Mouse (Mus musculus): ENCODE measurements around the gene Hoxa13.

The Hoxa13 gene

DNA sequence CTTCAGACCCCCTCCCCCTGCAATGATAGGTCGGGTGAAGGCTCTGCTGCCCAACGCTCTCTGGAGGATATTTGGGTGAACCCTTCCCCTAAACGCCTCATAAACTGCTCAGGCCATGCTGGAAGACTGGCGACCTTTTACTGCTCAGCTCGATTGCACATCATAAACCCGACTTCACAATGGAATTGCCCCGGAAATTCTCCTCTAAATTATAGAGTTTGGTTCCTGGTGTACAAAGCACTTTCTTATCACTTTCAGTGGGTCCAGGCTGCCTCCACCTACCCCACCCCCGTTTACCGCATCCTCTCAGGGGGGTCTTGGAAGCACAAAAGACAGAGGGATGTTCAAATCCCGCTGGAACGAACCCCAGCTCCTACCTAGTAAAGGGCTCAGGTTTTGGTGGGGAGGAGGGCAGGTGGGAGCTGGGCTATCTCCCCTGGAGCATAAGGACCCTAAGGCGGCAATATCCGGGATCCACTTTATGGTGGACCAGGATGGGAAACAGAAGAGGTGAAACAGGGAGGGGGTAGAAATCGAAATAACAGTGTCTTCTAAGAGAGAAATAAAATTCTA lies 42.0 kb downstream of the Hoxa13 start:
- in situ Hi-C loops (cut with MboI; ENCODE audit: unreplicated experiment in 2 of 2), result loop anchor here in 1 of 2 experiments (25.0 kb wide), 2 partner anchors 1306 to 1431 kb away; no protein-coding TSS in a partner anchor

DNA sequence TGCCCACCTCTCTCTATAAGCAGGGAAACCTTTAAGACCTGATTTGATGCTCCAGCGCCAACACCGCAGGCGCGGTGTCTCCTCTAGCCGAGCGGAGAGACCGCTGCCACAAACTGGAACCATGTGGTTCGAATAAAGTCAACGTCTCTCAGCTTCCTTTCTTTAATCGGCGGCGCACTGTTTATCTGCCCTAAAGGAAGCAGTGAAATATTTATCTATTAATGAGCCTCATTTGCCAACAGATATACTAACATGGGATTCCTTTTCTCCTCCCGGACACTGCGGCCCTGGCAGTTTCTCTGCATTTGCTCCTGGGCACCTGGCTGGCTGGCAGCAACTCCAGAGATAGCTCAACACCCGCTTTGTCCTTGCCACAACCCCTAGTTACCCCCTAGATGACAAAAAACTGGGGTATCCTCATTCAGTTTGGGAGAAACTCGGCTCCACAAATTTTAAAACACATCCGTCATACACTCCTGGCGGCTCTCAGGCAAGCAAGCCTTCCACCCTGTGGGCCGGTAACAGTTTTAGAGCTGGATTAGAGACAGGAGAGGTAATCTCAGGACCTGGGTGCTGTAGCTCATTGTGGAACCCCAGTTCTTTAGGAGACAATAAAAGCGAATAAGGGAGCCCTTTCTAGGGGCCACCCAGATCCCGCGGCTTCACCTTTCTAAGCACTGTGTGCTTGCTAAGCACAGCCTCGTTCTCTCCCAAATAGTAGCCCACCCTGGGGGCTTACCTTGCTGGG lies 42.6 kb downstream of the Hoxa13 start:
- in situ Hi-C loops (cut with MboI; ENCODE audit: unreplicated experiment in 2 of 2), result loop anchor here in 1 of 2 experiments (25.0 kb wide), 2 partner anchors 1306 to 1431 kb away; no protein-coding TSS in a partner anchor

DNA sequence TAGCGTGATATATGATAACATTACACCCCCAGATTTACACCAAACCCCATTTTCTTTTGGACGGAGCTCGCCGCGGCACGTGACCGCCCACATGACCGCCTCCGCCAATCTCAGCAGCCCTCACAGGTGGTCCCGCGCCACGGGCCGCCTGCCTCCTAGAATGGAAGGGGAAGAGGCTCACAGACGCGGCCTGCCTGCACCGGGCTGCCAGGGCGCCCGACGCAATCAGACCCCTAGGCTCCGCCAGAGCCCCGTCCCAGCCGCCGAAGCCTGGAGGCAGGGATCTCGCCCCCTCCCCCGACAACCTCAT lies 43.3 kb downstream of the Hoxa13 start:
- in situ Hi-C loops (cut with MboI; ENCODE audit: unreplicated experiment in 2 of 2), result loop anchor here in 1 of 2 experiments (25.0 kb wide), 2 partner anchors 1305 to 1430 kb away; no protein-coding TSS in a partner anchor

DNA sequence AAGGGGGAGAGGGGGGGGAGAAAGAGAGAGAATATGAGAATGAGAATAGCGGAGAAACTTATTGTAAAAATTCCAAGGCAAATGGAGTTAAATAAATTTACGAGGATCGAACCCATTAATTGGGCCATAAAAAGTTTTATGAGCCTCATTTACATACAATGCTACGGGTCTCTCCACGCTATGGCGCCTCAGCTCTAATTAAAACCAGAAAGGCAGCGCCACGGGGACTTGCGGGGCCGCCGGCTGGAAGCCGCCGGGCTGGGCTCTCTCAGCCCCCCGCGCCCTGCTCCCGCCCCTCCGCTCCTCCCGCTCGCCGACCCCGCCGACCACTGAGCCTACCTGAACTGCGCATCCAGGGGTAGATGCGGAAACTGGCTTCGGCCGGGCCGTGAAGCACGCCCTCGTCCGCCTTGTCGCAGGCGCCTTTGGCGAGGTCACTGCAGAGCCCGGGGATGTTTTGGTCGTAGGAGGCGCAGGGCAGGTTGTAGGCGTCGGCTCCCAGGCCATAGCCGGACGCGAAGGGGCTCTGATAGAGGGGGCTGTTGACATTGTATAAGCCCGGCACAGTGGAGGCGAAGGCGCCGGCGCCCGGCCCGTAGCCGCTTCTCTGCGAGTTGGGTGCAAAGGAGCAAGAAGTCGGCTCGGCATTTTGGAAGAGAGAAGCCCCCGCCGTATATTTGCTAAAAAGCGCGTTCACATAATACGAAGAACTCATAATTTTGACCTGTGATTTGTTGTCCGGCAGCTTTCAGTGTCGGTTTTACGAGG lies 43.8 kb downstream of the Hoxa13 start:
- in situ Hi-C loops (cut with MboI; ENCODE audit: unreplicated experiment in 2 of 2), result loop anchor here in 1 of 2 experiments (25.0 kb wide), 2 partner anchors 1305 to 1430 kb away; no protein-coding TSS in a partner anchor

DNA sequence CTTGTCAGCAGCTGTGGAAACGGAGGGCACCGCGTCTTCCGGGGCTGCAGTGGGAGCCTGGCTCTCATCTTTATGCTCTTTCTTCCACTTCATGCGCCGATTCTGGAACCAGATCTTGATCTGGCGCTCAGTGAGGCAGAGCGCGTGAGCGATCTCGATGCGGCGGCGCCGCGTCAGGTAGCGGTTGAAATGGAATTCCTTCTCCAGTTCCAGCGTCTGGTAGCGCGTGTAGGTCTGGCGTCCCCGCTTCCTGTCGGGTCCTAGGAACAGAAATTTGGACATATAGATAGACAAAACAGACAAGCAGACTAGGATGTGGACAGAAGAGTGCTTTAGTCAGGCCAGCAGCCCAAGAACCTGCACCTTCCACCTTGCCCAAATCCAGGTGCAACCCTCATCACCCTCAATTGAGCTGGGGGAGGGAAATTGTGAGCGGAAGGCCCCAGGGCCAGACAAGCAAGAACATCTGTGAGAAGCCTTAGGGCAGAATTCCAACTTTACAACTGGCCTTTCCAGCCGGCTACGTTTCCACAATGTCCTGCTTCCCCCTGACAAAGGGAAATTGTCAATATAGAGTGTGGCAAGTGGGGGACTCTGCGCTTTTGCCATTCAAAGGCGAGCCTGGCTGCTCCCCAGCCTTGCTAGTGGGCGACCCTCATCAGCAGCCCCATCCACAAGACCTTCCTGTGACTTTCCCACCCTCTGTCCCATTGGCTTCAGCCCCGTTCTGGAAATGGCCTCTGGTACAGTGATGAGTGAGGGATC lies 44.7 kb downstream of the Hoxa13 start:
- in situ Hi-C loops (cut with MboI; ENCODE audit: unreplicated experiment in 2 of 2), result loop anchor here in 1 of 2 experiments (25.0 kb wide), 2 partner anchors 1304 to 1429 kb away; no protein-coding TSS in a partner anchor

DNA sequence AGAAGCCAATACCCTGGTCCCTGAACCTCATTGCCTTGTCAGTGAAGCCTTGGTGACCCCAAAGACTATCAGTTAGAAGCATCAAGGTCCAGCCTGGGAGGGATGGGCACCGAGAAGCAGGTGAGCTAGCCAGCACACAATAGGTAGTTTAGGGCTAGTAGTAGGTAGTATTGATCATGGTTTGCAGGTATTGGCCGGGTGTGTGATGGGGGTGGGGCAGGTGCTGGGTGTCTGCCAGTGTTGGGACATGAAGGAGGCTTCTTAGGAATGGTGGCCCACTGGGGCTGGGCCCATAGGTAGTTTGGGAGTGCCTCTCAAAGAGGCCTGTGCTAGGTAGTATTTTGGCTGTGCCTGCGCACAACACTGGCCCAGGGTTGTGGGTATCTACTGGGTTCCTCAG lies 45.6 kb downstream of the Hoxa13 start:
- in situ Hi-C loops (cut with MboI; ENCODE audit: unreplicated experiment in 2 of 2), result loop anchor here in 1 of 2 experiments (25.0 kb wide), 2 partner anchors 1303 to 1428 kb away; no protein-coding TSS in a partner anchor

DNA sequence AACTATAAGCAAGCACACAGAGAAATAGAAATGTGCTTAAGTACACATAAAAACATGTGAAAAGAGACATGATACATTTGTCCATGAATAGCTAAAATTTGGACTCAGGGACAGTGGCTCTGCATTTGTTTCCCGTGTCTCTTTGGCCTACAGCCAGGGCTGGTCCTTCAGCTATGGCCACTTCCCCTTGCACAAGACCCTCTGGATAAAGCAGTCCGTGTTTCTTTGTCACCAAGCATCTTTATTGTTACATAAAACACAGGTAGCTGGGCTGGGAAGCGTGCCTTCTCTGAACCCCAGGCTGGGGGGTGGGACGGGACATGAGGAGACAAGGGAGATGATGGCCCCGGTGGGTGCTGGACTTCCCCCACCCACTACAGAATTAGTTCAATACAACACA lies 46.4 kb downstream of the Hoxa13 start:
- in situ Hi-C loops (cut with MboI; ENCODE audit: unreplicated experiment in 2 of 2), result loop anchor here in 1 of 2 experiments (25.0 kb wide), 2 partner anchors 1302 to 1427 kb away; no protein-coding TSS in a partner anchor

DNA sequence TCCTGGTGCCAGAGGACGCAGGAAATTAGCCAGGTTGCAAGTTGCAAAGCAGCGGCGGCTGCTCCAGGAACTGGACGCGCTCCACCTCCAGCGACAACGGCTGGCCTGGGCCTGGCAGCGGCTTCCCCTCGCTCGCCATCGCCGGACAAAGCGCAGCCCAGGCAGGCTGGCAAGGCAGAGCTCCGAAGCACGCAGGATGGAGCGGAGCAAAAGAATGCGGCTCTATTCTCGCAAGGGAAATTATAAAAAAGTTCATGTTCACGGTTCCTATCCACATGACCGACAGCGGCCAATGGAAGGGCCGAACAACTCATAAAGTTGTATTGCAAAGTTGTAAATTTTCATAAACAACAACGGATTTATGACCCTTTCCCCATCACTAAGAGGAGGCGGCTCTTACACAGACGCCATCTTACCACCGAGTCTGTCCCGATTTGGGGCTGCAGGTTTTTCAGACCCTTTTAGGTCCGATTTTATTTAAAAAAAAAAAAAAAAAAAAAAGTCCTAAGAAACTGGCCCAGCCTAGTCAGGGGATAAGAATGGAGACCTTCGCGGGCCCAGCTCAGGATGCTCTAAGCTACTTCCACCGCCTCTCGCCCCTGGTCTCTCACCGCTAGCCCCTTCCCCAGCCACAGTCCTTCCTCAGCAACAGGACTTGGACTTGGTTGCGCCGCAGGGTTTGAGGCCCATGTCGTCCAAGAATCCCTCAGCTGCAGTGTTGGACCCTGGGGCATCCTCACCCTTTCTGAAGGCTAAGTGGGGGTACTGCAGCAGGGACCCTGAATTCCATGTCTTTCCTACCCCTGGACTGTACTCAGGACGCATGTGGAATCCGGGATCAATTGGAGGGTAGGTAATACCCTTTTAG lies 47.3 kb downstream of the Hoxa13 start, which contains the start of the genes Hoxa3 and Gm28308:
Gene Hoxa3, minus strand, starts transcription at position 218 of the 868 bp plus-strand sequence.
Gene Gm28308, minus strand, starts transcription at position 221 of the 868 bp plus-strand sequence.
- in situ Hi-C loops (cut with MboI; ENCODE audit: unreplicated experiment in 2 of 2), result loop anchor here in 1 of 2 experiments (25.0 kb wide), 2 partner anchors 1301 to 1426 kb away; no protein-coding TSS in a partner anchor

DNA sequence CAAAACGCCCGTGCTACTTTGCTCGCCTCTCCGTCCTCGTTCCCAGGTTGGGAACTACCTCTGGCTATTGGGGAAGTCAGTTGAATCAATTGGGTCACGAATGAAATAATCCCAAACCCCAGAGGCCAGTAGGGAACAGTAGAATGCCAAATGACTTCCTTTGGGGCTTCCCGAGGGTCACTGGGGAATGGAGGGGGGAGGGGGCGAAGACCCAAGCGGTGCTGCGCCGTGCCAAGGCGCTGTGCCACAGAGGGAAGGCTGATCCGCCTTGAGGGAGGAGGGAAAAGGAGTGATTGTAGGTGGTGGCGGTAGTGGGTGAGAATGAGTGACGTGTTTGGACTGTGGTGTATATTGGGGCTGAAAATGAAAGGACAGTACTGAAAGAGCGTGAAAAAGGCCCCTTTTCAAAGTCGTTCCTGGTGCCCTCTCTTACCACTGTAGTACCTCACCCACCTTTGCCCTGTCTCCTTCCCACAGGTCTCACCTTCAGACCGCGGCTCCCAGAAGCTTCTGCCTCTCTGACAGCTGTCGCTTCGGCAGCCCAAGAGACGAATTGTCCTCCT lies 48.0 kb downstream of the Hoxa13 start:
- in situ Hi-C loops (cut with MboI; ENCODE audit: unreplicated experiment in 2 of 2), result loop anchor here in 1 of 2 experiments (25.0 kb wide), 2 partner anchors 1300 to 1425 kb away; no protein-coding TSS in a partner anchor

DNA sequence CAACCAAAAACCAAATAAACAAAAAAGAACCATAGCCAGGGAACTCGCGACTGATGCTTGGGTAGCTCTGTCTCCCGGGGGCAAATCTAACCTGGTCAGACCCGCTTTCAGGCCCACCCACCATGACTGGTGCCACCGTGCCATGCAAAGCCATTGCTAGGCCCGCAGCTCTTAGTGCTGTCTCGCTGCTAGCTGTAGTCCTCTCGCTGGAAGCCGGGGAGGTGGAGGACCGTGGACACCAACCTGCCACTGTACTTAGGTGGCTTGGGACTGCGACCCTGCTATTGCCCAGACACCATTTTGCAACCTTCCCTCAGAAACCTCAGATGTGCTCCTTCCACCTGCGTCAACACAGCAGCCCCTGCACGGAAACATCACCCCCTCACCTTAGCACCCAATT lies 48.7 kb downstream of the Hoxa13 start:
- in situ Hi-C loops (cut with MboI; ENCODE audit: unreplicated experiment in 2 of 2), result loop anchor here in 1 of 2 experiments (25.0 kb wide), 2 partner anchors 1300 to 1425 kb away; no protein-coding TSS in a partner anchor

DNA sequence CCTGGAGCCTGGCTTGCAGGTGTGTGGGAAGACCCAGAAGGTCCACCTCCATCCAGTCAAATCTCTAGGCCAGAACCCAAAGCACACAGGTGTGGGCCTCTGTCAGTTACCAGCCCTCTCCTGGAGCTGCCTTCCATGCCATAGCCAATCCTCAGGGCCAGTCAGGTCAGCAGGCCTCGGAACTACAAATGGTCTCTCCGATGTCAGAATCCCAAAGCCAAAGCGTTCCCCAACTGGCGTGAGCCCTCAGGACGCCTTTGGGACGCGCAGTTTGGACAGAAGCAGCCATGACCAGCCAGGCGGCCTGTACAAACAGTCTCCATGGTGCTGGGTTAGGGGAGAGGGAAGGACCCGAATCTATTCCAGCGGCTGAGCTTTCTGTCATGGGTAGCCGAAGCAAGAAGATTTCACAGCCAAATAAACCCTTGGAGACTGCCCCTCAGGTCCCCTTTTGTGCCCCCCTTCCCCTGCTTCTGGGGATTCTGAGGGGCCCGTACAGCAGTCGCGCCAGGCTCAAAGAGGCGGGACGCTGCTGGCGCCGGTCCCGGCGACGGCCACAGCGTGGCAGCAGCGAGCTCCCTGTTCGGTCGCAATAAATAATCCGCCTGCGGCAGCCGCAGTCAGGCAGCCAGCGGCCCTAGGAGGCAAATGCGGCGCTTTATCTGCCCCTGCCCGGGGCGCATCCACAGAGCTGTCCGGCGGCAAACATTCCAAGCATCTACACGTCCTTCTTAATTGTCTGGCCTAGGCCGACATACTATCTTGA lies 49.3 kb downstream of the Hoxa13 start:
- in situ Hi-C loops (cut with MboI; ENCODE audit: unreplicated experiment in 2 of 2), result loop anchor here in 1 of 2 experiments (25.0 kb wide), 2 partner anchors 1299 to 1424 kb away; no protein-coding TSS in a partner anchor

DNA sequence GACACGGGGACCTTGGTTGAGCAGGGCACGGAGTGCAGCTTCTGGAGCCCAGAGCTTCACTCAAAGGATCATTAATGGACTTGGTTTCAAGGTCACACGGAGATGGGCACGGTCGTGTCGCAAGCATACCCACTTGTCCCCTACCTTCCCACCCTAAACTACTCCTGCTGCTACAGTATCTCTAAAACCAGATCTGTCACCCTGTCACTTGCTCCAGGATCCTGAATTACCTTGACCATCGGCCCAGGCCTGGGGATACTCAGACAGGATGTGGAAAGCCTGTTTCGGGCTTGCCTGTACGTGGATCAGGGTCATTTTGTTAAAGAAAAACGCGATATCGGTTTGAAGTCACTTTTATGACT lies 51.0 kb downstream of the Hoxa13 start:
- in situ Hi-C loops (cut with MboI; ENCODE audit: unreplicated experiment in 2 of 2), result loop anchor here in 1 of 2 experiments (25.0 kb wide), 2 partner anchors 1297 to 1422 kb away; no protein-coding TSS in a partner anchor

DNA sequence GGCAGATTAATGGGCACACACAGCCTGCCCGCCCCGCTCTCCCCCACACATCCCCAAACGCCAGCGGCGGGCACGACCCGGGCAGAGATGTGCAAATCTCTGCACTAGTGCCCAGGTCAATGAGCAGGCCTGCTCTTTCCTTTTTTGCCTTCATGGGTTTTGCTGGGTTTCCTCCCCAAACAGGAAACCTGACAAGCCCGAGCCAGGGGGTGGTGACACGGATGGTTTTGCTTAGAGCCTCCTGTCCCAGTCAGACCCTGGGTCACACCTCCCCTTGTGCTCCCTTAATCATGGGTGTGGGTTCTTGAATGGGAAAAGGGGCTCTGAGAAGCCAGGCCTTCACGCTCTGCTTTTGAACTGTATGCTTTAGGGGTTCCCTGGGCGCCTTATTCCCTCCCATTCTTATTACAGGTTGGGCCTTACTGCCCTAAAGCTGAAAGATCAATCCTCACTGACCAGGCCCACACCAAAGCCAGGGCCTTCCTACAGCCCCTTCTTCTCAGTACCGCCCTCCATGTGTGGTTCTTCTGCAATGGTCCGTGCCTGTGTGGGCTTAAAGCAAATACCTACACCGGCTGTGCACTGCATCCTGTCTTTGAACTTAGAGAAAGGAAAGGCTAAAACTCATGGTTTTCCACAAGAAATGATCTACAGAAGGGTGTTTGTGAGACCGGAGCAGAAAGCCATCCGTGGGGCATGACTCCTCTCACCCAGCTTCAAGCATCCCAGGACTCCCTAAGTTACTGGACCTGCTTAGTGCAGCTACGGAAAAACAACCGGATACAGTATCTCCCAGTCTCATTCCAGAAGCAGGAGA lies 51.6 kb downstream of the Hoxa13 start:
- in situ Hi-C loops (cut with MboI; ENCODE audit: unreplicated experiment in 2 of 2), result loop anchor here in 1 of 2 experiments (25.0 kb wide), 2 partner anchors 1297 to 1422 kb away; no protein-coding TSS in a partner anchor

DNA sequence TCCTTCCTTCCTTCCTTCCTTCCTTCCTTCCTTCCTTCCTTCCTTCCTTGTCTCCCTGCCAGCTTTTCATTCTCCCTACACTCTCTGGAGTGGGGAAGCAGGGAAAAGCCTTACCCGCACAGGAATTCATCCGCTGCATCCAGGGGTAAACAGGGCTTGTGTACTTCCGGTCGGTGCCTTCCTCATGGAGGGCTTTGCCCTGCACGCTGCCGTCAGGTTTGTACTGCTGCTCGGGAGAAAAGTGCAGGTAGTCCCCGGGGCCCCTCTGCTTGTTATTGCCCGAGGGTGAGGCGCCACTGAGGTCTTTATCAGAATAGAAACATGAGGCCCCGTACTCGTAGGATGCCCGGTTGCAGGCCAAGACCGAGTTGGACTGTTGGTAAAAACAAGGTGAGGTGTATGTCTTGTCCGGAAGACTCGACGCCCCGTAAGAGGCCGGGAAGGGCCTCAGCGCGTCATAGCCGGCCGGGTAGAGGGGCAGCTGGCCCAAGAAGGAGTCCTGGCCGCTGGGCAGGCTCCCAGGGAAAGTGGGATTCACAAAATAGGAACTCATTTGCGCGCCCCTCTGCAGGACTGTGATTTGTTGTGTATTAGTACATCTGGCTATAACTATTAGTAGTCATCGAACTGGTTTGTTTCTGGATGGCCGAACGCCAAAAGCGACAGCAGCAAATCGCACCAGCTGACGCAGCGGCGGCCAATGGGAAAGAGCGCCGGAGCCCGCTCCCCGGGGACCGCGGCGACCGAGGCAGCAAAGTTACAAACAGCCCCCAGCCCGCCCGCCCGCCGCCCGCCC lies 52.4 kb downstream of the Hoxa13 start, which contains the start of gene Hoxa6:
Gene Hoxa6, minus strand, starts transcription at position 651 of the 796 bp plus-strand sequence.
- in situ Hi-C loops (cut with MboI; ENCODE audit: unreplicated experiment in 2 of 2), result loop anchor here in 1 of 2 experiments (25.0 kb wide), 2 partner anchors 1296 to 1421 kb away; no protein-coding TSS in a partner anchor
